Mouse (Mus musculus) midbrain, postnatal 0 days (tissue): ENCODE measurements around the gene Stpg3. TPM values are rescaled to one million over a fixed set of nuclear protein-coding genes. Genes with fewer than 3 reads are reported as not detected.

ENCODE experiments used
- ATAC-seq: fragments of 200-750 bp; cut with Nextera tagmentation; 2 replicates; pipeline ENCODE4 v1.8.0; 2017; ENCODE audit warnings: moderate number of reproducible peaks, mild to moderate bottlenecking, moderate TSS enrichment, moderate library complexity; ENCODE audit not compliant: low FRiP score
- DNase-seq: peaks from one replicate; pipeline ENCODE4 v3.0.0-alpha.2; 2015; ENCODE audit warnings: low spot score
- H3K27ac ChIP-seq: fragments of 300-500 bp; sonication (generic); 2 replicates; pipeline ENCODE4 v1.5.1; 2014; ENCODE audit warnings: low read depth, mild to moderate bottlenecking, low read length, mixed read lengths
- H3K27me3 ChIP-seq: fragments of 300-500 bp; sonication (generic); 2 replicates; pipeline ENCODE4 v1.6.1; 2014; ENCODE audit warnings: low read length, control low read depth, mixed read lengths; ENCODE audit not compliant: insufficient read depth
- H3K36me3 ChIP-seq: fragments of 300-500 bp; sonication (generic); 2 replicates; pipeline ENCODE4 v1.6.1; 2014; ENCODE audit warnings: low read length, control low read depth, mixed read lengths; ENCODE audit not compliant: insufficient read depth
- H3K4me1 ChIP-seq: fragments of 300-500 bp; sonication (generic); 2 replicates; pipeline ENCODE4 v1.6.1; 2014; ENCODE audit warnings: mild to moderate bottlenecking, control low read depth, antibody characterized with exemption, low read length, mixed read lengths; ENCODE audit not compliant: insufficient read depth
- H3K4me2 ChIP-seq: fragments of 300-500 bp; sonication (generic); 2 replicates; pipeline ENCODE4 v1.6.1; 2014; ENCODE audit warnings: low read depth, mild to moderate bottlenecking, low read length, mixed read lengths; ENCODE audit not compliant: poor library complexity, severe bottlenecking
- H3K4me3 ChIP-seq: fragments of 300-500 bp; sonication (generic); 2 replicates; pipeline ENCODE4 v1.5.1; 2014; ENCODE audit warnings: low read depth, mild to moderate bottlenecking, low read length, moderate library complexity
- H3K9ac ChIP-seq: fragments of 300-500 bp; sonication (generic); replicated peaks from 2 replicates; pipeline ENCODE4 v1.6.1; 2014; ENCODE audit warnings: mild to moderate bottlenecking, low read length, moderate library complexity, mixed read lengths; ENCODE audit not compliant: poor library complexity, severe bottlenecking
- H3K9me3 ChIP-seq: fragments of 300-500 bp; sonication (generic); 2 replicates; pipeline ENCODE4 v1.6.1; 2016; ENCODE audit warnings: low read length, control low read depth
- CTCF ChIP-seq: IDR thresholded peaks from 2 replicates; pipeline ENCODE4 v1.5.1; 2016; ENCODE audit warnings: antibody characterized with exemption, mild to moderate bottlenecking
- WGBS: fragments of 180-500 bp; shearing (Covaris S2); extraction: QIAGEN DNeasy Blood & Tissue Kit; methylation state at CpG from one replicate; pipeline ENCODE4 v1.1.7; 2014; 5-methylcytosine and 5-hydroxymethylcytosine counted together
- polyA plus RNA-seq: library from polyadenylated mRNA; unstranded; fragments of >200 nt; fragmentation: Nextera tagmentation; extraction: Ambion mirVana; gene quantifications from 2 replicates; pipeline ENCODE4 v1.2.1, GENCODE M21; 2015
- total RNA-seq: library from RNA; depleted of rRNA; stranded (reverse); fragments of >200 nt; gene quantifications from 2 replicates; pipeline ENCODE4 v1.2.3, GENCODE M21; 2014

Stpg3 gene
- total and polyA plus RNA-seq, 2 experiments from 2014 or later = 0.38 TPM; not detected in 1

GRCm38 (mm10) chr2:25200631-25201030 lies 13.8 kb downstream of the Stpg3 start:
- ATAC-seq (no peak), DNase-seq (no peak)
- Histone ChIP-seq H3K27ac (no peak overlapping the region), H3K4me3 (no peak overlapping the region), H3K9me3 (no peaks in the 10 kb centered on the region), H3K4me1 (no peaks in the 10 kb centered on the region), H3K9ac (no peak overlapping the region), H3K4me2 (no peak overlapping the region), H3K36me3 (peaks cover 60% of the 10 kb centered on the region), H3K27me3 (peaks cover 4% of the 10 kb centered on the region; the same call in 1 of the 2 replicates)
- WGBS = 82% methylated on average over 2 of the region's 2 CpGs
- TF ChIP-seq CTCF = no peak

DNA sequence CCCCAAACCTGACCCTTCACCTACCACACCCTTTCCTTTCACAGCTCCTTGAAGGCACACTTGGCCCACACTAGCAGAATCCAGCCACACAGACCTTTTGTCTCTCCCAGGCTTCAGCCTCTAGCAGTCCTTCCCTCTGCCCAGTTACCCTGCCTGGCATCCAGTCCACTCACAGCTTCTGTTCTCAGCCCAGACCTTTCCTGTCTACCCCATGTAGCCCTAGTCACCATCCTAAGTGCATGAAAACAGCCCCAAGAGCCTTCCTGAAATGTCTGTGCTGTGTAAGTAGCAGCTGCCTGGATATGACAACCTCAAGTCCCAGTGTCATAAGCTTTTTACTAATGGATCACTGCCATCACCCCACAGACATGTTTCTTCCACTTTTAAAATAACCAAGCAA lies 16.5 kb downstream of the Stpg3 start:
- ATAC-seq = no peak

DNA sequence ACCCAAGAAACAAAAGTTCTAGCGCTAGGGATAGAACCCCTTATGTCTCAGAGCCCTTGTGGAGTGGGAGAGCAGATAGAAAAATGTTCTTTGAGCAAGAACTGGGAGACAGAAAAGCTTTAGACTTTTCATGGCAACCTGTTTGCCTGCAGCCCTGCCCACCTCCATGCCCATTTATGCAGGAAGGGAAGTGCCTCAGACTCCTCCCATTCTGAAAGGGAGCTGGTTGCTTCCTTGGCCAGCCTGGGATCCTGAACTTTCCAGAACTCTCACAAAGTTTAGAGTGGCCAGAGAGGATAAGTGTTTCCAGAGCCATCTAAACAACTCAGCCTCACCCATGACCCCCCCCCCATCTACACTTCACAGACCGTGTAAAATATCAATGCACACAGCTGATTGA lies 17.2 kb downstream of the Stpg3 start:
- Histone ChIP-seq H3K9me3 (no peaks in the 10 kb centered on the region), H3K27ac (no peak overlapping the region), H3K9ac (no peak overlapping the region), H3K27me3 (peaks cover 4% of the 10 kb centered on the region; the same call in 1 of the 2 replicates), H3K4me2 (no peak overlapping the region), H3K4me3 (no peak overlapping the region), H3K36me3 (peaks cover 34% of the 10 kb centered on the region), H3K4me1 (no peaks in the 10 kb centered on the region)
- ATAC-seq = no peak
- TF ChIP-seq CTCF = no peak
- WGBS = 22% methylated on average over 2 of the region's 2 CpGs
- no peak for DNase-seq

More for the DNA sequence above, 16.5 kb downstream of the Stpg3 start:
- no peak for TF ChIP-seq CTCF
- H3K9me3 ChIP-seq = no peaks in the 10 kb centered on the region
- H3K27me3 ChIP-seq = peaks cover 4% of the 10 kb centered on the region; the same call in 1 of the 2 replicates
- H3K4me1 ChIP-seq = no peaks in the 10 kb centered on the region
- H3K4me3 ChIP-seq = no peak overlapping the region
- no peak overlapping the region for H3K4me2 ChIP-seq
- DNase-seq = no peak
- H3K36me3 ChIP-seq = peaks cover 38% of the 10 kb centered on the region
- no peak overlapping the region for H3K9ac ChIP-seq
- H3K27ac ChIP-seq = no peak overlapping the region

GRCm38 (mm10) chr2:25196172-25196954 lies 18.1 kb downstream of the Stpg3 start, which contains the start of gene Tor4a:
Gene Tor4a (minus strand): TSS chr2:25196886.
- no peak for DNase-seq
- Histone ChIP-seq H3K36me3 (peaks cover 30% of the 10 kb centered on the region), H3K27ac (no peak within 1 kb of the TSS), H3K9ac (no peak within 1 kb of the TSS), H3K4me1 (no peaks in the 10 kb centered on the region), H3K27me3 (peaks cover 4% of the 10 kb centered on the region; the same call in 1 of the 2 replicates), H3K9me3 (no peaks in the 10 kb centered on the region), H3K4me2 (no peak within 1 kb of the TSS), H3K4me3 (no peak within 1 kb of the TSS)
- ATAC-seq = no peak
- TF ChIP-seq CTCF = no peak
- 17% methylated on average over 8 of the region's 8 CpGs for WGBS

DNA sequence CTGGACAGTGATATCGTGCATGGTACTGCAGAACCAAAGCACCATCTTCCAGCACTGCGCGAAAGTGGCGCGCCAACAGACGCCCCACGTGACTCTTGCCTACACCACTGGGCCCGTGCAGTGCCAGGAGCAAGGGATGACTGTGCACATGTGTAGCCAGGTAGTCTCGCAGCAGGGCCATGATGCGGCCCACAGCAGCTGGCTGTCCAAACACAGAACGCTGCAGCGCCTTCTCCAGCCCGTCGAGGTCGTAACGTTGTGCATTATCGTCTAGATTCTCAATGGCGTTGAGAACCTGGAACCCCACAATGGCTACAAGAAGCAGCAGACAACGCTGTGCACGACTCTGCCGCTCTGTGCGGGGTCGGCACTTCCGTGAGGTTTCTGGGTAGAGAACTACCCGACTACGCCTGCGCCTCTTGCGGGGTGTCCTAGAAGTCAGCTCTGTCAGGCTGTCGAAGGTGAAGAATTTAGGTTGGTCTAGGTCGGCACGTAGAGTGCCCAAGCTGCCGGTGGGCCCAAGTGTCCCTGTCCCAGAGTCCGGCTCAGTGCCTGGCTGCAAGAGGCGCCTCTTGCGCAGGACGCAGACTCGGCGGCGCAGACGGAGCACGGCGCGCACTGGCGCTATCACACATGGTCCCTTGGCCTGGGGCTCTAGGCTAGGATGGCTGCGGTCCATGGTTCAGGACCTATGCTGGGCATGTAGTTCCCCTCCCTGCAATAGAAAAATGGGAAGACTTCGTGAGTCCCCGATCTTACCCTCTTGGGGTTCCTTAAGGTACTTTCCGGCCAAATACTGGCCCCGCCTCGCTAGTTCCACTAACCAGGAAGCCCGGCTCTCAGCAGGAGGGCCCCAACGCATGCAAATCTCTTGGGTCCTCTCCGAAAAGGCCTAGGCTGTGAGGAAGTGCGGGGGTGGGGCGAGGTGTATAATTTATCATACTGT lies 19.0 kb downstream of the Stpg3 start:
- DNase-seq = no peak

More for the DNA sequence above, 19.0 kb downstream of the Stpg3 start:
- WGBS = 24% methylated on average over 55 of the region's 55 CpGs
- no peak overlapping the region for H3K9ac ChIP-seq
- H3K9me3 ChIP-seq = no peaks in the 10 kb centered on the region
- peaks cover 4% of the 10 kb centered on the region; the same call in 1 of the 2 replicates for H3K27me3 ChIP-seq
- H3K27ac ChIP-seq = no peak overlapping the region
- H3K4me2 ChIP-seq = no peak overlapping the region
- no peak overlapping the region for H3K4me3 ChIP-seq
- H3K4me1 ChIP-seq = no peaks in the 10 kb centered on the region
- no peak for TF ChIP-seq CTCF
- peaks cover 21% of the 10 kb centered on the region for H3K36me3 ChIP-seq
- ATAC-seq = no peak
